Mouse (Mus musculus): ENCODE data around the gene Prkd3.

DNA sequence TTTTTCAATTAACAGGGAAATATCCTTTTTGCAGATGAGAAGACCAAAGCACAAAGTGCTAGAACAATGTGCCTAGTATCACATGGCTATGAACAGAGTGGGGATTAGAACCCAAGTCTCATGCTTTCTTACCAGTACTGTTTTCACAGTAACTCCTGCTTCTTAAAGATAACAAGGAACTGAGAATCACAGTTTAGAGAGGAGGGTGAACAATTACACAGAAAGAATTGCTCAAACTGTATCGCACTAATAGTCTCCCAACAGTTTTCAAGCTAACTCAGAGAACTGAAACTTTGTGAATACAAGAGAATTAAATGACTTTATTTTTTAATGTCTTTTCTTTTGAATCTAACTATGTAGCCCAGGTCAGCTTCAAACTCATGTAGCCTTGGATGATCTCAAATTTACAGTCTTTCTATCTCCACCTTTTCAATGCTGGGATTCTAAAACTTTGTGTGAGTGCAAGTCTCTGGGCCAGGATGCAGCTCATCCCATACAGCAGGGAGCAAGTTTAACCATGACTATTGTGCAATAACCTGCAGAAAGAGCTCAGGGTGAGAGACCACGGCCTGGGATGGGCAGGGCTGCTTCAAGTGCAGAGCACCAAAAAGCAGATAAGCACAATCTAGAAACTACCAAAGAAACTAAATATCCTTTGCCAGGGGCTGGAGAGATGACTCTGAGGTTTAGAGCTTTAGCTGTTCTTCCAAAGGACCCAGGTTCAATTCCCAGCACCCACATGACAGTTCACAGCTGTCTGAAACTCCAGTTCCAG lies 5.5 kb downstream of the Prkd3 start:
- TF ChIP-seq CTCF (IDR thresholded peaks at IDR 0.05; ENCODE audit: borderline replicate concordance, extremely low read depth, insufficient read depth, insufficient read length) (no peak), POLR2A (IDR thresholded peaks at IDR 0.05; ENCODE audit: borderline replicate concordance, extremely low read depth, insufficient read depth, insufficient read length, poor library complexity, severe bottlenecking) (no peak)

Data from brain, embryonic 14.5 days (tissue).